Mouse (Mus musculus) stomach, embryonic 14.5 days (tissue): ENCODE results near the gene Rgs2. TPM values are rescaled to one million over a fixed set of nuclear protein-coding genes. Genes with fewer than 3 reads are reported as not detected.

Source experiments
- ATAC-seq: fragments of 200-750 bp; cut with Nextera tagmentation; 2 replicates; pipeline ENCODE4 v1.8.0; 2017; ENCODE audit warnings: low read depth, moderate TSS enrichment; ENCODE audit not compliant: insufficient number of reproducible peaks, insufficient read depth, low FRiP score
- H3K27ac ChIP-seq: fragments of 300-500 bp; sonication (generic); 2 replicates; pipeline ENCODE4 v1.5.1; 2014; ENCODE audit warnings: mild to moderate bottlenecking, low read length, moderate library complexity, mixed read lengths
- H3K27me3 ChIP-seq: fragments of 300-500 bp; sonication (generic); 2 replicates; pipeline ENCODE4 v1.6.1; 2014; ENCODE audit warnings: low read length, control low read depth, mixed read lengths; ENCODE audit not compliant: control insufficient read depth, insufficient read depth
- H3K36me3 ChIP-seq: fragments of 300-500 bp; sonication (generic); 2 replicates; pipeline ENCODE4 v1.6.1; 2014; ENCODE audit warnings: mild to moderate bottlenecking, control low read depth, low read length, moderate library complexity, mixed read lengths; ENCODE audit not compliant: control insufficient read depth, insufficient read depth
- H3K4me1 ChIP-seq: fragments of 300-500 bp; sonication (generic); 2 replicates; pipeline ENCODE4 v1.6.1; 2014; ENCODE audit warnings: low read length, control low read depth, mixed read lengths; ENCODE audit not compliant: control insufficient read depth, insufficient read depth
- H3K4me2 ChIP-seq: fragments of 300-500 bp; sonication (generic); replicated peaks from 2 replicates; pipeline ENCODE4 v1.6.1; 2014; ENCODE audit warnings: low read depth, low read length, control low read depth
- H3K4me3 ChIP-seq: fragments of 300-500 bp; sonication (generic); 2 replicates; pipeline ENCODE4 v1.5.1; 2014; ENCODE audit warnings: low read depth, low read length, control low read depth
- H3K9ac ChIP-seq: fragments of 300-500 bp; sonication (generic); replicated peaks from 2 replicates; pipeline ENCODE4 v1.6.1; 2014; ENCODE audit warnings: low read depth, mild to moderate bottlenecking, control low read depth, low read length, moderate library complexity, mixed read lengths
- H3K9me3 ChIP-seq: fragments of 300-500 bp; sonication (generic); 2 replicates; pipeline ENCODE4 v1.6.1; 2016; ENCODE audit warnings: low read depth, low read length, control low read depth; ENCODE audit not compliant: control insufficient read depth
- WGBS: fragments of 180-500 bp; shearing (Covaris S2); extraction: QIAGEN DNeasy Blood & Tissue Kit; methylation state at CpG from one replicate; pipeline ENCODE4 v1.1.7; 2014; 5-methylcytosine and 5-hydroxymethylcytosine counted together
- polyA plus RNA-seq: library from polyadenylated mRNA; unstranded; fragments of >200 nt; fragmentation: Nextera tagmentation; extraction: Ambion mirVana; gene quantifications from 2 replicates; pipeline ENCODE4 v1.2.1, GENCODE M21; 2014

Rgs2 gene
- polyA plus RNA-seq, 1 experiment from 2014 or later, result 66.5 TPM

DNA sequence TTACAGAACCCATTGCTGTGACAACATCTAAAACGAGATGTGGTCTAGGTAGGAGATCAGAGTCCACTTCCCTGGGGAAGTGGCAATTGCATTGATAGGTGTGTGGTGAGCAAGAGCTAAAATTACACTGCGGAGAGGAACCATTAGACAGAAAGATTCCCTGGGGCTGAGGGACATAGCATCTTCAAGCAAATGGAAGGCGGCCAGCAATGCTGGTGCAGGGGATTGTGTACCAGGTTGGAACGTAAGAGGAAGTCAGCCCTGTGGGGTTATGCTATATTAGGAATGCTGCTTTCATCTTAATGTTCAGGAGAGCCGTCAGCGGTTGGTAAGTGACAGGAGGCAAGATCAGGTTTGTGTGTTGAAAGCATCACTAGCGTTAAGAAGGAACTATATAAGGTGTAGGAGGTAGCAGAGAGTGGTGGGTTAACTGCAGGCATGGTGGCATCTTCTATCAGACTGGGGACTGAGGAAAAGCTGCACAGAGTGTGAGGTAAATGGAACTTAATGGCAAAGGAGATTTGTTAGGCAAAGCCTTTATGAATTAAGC is 4.5 kb downstream of the Rgs2 start:
- H3K9me3 ChIP-seq, result no peaks in the 10 kb centered on the region
- no peaks in the 10 kb centered on the region for H3K4me1 ChIP-seq
- H3K36me3 ChIP-seq, result peaks cover 3% of the 10 kb centered on the region; the same call in 1 of the 2 replicates
- WGBS, result 76% methylated on average over 7 of the region's 7 CpGs
- no peak overlapping the region for H3K27ac ChIP-seq
- no peaks in the 10 kb centered on the region for H3K27me3 ChIP-seq
- H3K4me3 ChIP-seq, result no peak overlapping the region
- no peak for ATAC-seq
- no peak overlapping the region for H3K4me2 ChIP-seq
- H3K9ac ChIP-seq, result no peak overlapping the region

DNA sequence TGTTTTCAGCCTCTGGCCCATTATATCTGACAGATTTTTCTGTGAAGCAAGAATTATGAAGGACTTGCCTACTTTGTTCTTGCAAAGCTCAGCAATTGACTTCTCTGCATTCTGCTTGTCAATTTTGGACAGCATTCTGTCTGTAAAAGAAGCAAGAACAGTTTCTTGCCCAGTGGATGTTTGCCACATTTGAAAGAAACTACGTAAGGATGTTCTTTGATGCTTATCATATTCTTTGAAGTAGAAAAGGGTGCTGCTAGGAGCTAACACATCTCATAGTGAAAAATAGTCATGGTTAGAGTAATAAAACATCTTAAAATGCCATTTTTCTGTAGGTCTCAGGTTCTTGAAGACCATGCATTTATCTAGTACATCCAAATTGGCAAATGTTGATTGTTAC is 10.9 kb downstream of the Rgs2 start:
- H3K27ac ChIP-seq, result no peak overlapping the region
- no peaks in the 10 kb centered on the region for H3K27me3 ChIP-seq
- no peak overlapping the region for H3K4me3 ChIP-seq
- no peaks in the 10 kb centered on the region for H3K9me3 ChIP-seq
- H3K4me2 ChIP-seq, result no peak overlapping the region
- no peak overlapping the region for H3K9ac ChIP-seq
- no peaks in the 10 kb centered on the region for H3K36me3 ChIP-seq
- no peaks in the 10 kb centered on the region for H3K4me1 ChIP-seq
- no peak for ATAC-seq
- 83% methylated on average over 1 of the region's 1 CpGs for WGBS

DNA sequence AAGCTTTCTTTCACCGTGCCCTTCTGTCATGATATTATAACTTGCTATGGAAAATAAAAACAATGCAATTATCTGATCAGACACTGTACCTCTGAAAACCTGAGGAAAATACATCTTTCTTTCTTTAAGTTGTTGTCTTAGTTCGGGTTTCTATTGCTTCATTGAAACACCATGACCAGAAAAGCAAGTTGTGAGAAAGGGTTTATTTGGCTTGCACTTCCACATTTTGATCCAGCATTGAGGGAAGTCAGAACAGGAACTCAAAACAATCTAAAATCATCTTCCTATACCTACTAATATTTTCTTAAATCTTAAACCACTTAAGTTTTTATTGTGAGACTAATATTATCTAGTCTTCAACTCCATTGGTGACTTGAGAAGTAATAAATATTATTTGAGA is 11.4 kb downstream of the Rgs2 start:
- no peaks in the 10 kb centered on the region for H3K27me3 ChIP-seq
- no peak overlapping the region for H3K9ac ChIP-seq
- 86% methylated on average over 2 of the region's 2 CpGs for WGBS
- H3K9me3 ChIP-seq, result no peaks in the 10 kb centered on the region
- no peak overlapping the region for H3K27ac ChIP-seq
- H3K36me3 ChIP-seq, result no peaks in the 10 kb centered on the region
- H3K4me3 ChIP-seq, result no peak overlapping the region
- no peak overlapping the region for H3K4me2 ChIP-seq
- no peaks in the 10 kb centered on the region for H3K4me1 ChIP-seq
- no peak for ATAC-seq

DNA sequence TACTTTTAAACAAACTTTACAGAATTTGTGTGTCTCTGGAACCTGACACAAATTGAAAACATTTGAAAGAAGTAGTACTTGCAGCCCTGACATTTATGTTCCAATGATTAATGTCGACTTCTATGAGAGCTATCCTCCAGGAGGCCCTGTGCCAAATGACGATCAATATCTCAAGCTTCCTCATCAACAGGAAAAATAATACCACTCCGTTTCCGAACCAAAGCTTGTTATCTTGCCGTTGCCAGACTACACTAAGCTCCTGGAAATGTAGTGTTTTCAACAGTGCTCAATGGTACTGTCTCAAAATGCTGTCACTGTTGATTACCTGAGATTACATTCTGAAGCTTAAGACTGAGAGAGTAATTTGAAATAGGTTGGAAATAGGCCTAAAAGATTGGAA is 13.7 kb downstream of the Rgs2 start:
- H3K9ac ChIP-seq, result no peak overlapping the region
- WGBS, result 33% methylated on average over 5 of the region's 5 CpGs
- no peak for ATAC-seq
- H3K27me3 ChIP-seq, result no peaks in the 10 kb centered on the region
- H3K36me3 ChIP-seq, result no peaks in the 10 kb centered on the region
- H3K4me3 ChIP-seq, result no peak overlapping the region
- H3K4me1 ChIP-seq, result no peaks in the 10 kb centered on the region
- H3K9me3 ChIP-seq, result no peaks in the 10 kb centered on the region
- no peak overlapping the region for H3K4me2 ChIP-seq
- H3K27ac ChIP-seq, result no peak overlapping the region

DNA sequence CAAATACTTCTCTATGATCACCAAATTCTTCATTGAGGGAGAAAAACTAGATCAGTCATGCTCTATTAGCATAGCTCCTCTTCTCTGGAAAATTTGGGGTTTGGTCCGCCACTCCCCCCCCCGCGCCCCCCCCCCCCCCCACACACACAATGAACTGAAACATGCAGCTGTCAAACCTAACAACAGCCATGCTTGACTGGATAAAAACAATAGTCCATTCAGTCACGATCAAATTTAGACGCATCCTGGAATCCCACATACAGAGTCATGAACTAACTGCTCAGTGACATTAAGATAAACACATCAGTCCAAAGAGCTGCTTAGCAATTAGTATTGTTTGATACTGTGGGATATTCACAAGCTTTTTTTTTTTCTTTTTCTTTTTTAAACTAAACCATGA is 14.2 kb downstream of the Rgs2 start:
- H3K27me3 ChIP-seq, result no peaks in the 10 kb centered on the region
- WGBS, result 39% methylated on average over 4 of the region's 5 CpGs
- no peak for ATAC-seq
- H3K36me3 ChIP-seq, result no peaks in the 10 kb centered on the region
- H3K9ac ChIP-seq, result no peak overlapping the region
- H3K4me1 ChIP-seq, result no peaks in the 10 kb centered on the region
- no peaks in the 10 kb centered on the region for H3K9me3 ChIP-seq
- no peak overlapping the region for H3K4me3 ChIP-seq
- no peak overlapping the region for H3K4me2 ChIP-seq
- no peak overlapping the region for H3K27ac ChIP-seq

DNA sequence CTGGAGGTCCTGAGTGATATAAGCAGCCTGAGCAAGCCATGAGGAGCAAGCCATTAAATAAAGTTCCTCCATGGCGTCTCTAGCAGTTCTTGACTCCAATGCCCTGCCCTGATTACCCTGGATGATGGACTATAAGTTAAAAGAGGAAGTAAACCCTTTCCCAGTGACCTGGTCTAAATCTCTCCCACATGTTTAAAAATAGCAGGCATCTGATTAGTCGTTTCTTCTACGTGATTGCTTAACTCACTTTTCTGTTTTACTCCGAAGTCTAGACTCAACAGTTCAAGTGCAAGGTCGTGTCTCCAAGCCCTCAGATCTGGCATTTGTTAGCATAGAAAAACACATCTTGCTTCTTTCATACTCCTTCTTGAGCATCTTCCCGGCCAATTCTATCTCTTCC is 15.2 kb downstream of the Rgs2 start:
- 56% methylated on average over 6 of the region's 6 CpGs for WGBS
- Histone ChIP-seq H3K9ac (no peak overlapping the region), H3K36me3 (no peaks in the 10 kb centered on the region), H3K27me3 (no peaks in the 10 kb centered on the region), H3K4me2 (no peak overlapping the region), H3K27ac (no peak overlapping the region), H3K4me1 (no peaks in the 10 kb centered on the region), H3K9me3 (no peaks in the 10 kb centered on the region), H3K4me3 (no peak overlapping the region)
- ATAC-seq, result no peak

DNA sequence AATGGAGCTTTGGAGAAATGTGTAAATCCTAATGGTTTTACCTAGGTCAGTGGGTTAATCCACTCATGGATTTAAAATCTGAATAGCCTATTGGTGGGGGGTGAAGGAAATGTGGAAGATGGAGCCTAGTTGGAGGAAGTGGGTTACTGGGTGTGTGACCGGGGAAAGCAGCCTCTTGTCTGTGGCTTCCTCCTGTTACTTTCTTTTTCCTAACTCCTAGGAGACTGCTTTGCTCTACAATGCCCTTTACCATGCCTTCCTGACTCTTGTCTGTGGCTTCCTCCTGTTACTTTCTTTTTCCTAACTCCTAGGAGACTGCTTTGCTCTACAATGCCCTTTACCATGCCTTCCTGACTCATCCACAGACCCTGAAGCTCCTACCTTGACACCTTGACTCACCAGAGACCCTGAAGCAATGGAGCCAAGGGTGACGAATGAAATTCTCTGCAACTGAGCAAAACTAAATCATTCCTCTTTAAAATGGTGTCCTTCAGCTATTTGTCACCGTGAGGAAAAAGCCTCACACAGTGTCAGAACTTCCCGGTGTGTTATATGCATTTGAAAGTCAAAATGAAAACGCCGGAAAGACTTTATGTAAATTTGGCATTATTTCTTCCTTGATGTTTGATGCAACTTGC is 18.9 kb downstream of the Rgs2 start:
- no peak for ATAC-seq
- H3K4me1 ChIP-seq, result no peaks in the 10 kb centered on the region

DNA sequence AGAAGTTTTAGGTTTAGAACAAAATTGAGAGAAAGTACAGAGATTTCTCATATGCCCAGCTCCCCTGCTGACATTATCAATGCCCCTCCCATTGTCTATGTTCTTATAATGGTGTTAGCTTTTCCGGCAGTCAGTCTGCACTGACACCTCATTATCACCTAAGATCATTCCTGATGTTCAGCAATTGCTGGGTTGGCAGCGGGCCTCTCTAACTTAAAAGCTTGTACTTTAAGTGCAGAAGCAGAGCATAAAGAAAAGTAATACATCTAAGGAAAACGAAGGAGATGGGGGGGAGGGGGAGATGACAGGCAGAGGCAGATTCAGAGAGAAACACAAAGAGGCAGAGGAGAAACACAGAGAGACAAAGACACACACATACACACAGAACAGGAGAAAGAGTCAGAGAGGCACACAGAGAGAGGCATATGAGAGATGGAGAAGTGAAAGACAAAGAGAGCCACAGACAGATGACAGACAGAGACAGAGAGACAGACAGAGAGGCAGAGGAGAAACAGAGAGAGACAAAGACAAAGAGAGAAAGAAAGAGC is 21.1 kb downstream of the Rgs2 start:
- Histone ChIP-seq H3K4me2 (no peak overlapping the region), H3K9me3 (no peaks in the 10 kb centered on the region), H3K9ac (no peak overlapping the region), H3K36me3 (no peaks in the 10 kb centered on the region), H3K4me3 (no peak overlapping the region), H3K4me1 (no peaks in the 10 kb centered on the region), H3K27me3 (no peaks in the 10 kb centered on the region), H3K27ac (no peak overlapping the region)
- 34% methylated on average over 3 of the region's 3 CpGs for WGBS
- no peak for ATAC-seq

More for the DNA sequence above, 18.9 kb downstream of the Rgs2 start:
- Histone ChIP-seq H3K27ac (no peak overlapping the region), H3K27me3 (no peaks in the 10 kb centered on the region), H3K9ac (no peak overlapping the region), H3K4me2 (no peak overlapping the region), H3K4me3 (no peak overlapping the region), H3K9me3 (no peaks in the 10 kb centered on the region), H3K36me3 (no peaks in the 10 kb centered on the region)
- WGBS, result 84% methylated on average over 6 of the region's 6 CpGs
